Mouse (Mus musculus): Measurements from ENCODE around the gene Gnl3l.

DNA sequence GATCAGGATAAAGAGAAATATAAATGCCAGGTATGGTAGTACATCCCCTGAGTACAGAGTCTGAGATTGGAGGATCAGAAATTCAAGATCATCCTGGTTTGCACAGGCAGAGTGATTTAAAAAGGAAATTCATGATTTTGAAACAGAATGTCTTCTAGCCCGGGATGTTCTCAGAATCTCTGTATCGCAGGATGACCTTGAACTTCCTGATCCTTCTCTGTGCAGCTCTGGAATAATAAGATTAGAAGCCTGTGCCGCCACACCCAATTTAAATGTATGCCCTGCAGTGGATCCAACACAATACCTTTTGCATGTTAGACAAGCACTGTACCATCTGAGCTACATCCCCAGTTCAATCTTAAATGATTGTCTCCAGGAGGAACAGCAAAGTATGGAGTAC is 1.7 kb upstream of the Gnl3l start:
- TF ChIP-seq ELF1 (IDR thresholded peaks at IDR 0.05; ENCODE audit: low read depth, low read length) (no peak), POLR2A (IDR thresholded peaks at IDR 0.05; ENCODE audit: control insufficient read depth in 1 of 2, insufficient read depth in 1 of 2, low read depth in 1 of 2, low read length in 2 of 2, poor library complexity in 1 of 2) (no peak), KAT2A (conservative IDR thresholded peaks at IDR 0.05; ENCODE audit: low read depth, low read length) (no peak), CTCF (IDR thresholded peaks at IDR 0.05 in 2 of 3, conservative IDR thresholded peaks at IDR 0.05 in 1 of 3; ENCODE audit: control insufficient read depth in 1 of 3, insufficient read depth in 1 of 3, low read depth in 2 of 3, low read length in 3 of 3, poor library complexity in 1 of 3, severe bottlenecking in 1 of 3) (no peak), CHD2 (IDR thresholded peaks at IDR 0.05; ENCODE audit: low read length) (no peak), E2F4 (IDR thresholded peaks at IDR 0.05; ENCODE audit: borderline replicate concordance, low read depth, low read length) (no peak), GATA1 (IDR thresholded peaks at IDR 0.05; ENCODE audit: low read depth, low read length) (no peak)

All from MEL (cell line).